Mouse (Mus musculus): Measurements from ENCODE around the gene Wdr27. TPM values are rescaled to one million over a fixed set of nuclear protein-coding genes. Genes with fewer than 3 reads are reported as not detected.

The Wdr27 gene
- total and polyA plus RNA-seq, 3 experiments: 1.7 to 2.3 (median 2.1) TPM

GRCm38 (mm10) chr17:14806808-14807207, 136.2 kb downstream of the Wdr27 start:
- dilution Hi-C loops (cut with MboI; ENCODE audit: extremely low pct_ligation_motif_present, extremely low pct_unique_long_range_greater_than_20kb, low sequenced_read_pairs): no loop called here
- no peak for TF ChIP-seq RAD21 (IDR thresholded peaks at IDR 0.05; ENCODE audit: low read depth, low read length)
- no peak for TF ChIP-seq MAX (IDR thresholded peaks at IDR 0.05; ENCODE audit: low read length)
- TF ChIP-seq IRF4 (IDR thresholded peaks at IDR 0.05; ENCODE audit: low read depth, low read length): no peak
- TF ChIP-seq MAZ (IDR thresholded peaks at IDR 0.05; ENCODE audit: low read depth, low read length): no peak
- no peak for TF ChIP-seq NRF1 (IDR thresholded peaks at IDR 0.05; ENCODE audit: low read depth, low read length)
- no peak for TF ChIP-seq CHD2 (IDR thresholded peaks at IDR 0.05; ENCODE audit: low read length)
- no peak for TF ChIP-seq ETS1 (conservative IDR thresholded peaks at IDR 0.05; ENCODE audit: low read depth, low read length)

GRCm38 (mm10) chr17:14799243-14799642, 143.7 kb downstream of the Wdr27 start:
- H3K4me2 ChIP-seq (ENCODE audit: insufficient read depth, low read depth, poor library complexity, severe bottlenecking): no peak overlapping the region

More at GRCm38 (mm10) chr17:14806808-14807207, 136.2 kb downstream of the Wdr27 start:
- Histone ChIP-seq H3K9ac (ENCODE audit: insufficient read depth, low read depth) (no peak overlapping the region), H3K9me3 (replicated peaks; ENCODE audit: low read length) (no peaks in the 10 kb centered on the region), H3K27ac (ENCODE audit: insufficient read depth, low read depth) (no peak overlapping the region), H3K79me2 (replicated peaks; ENCODE audit: control insufficient read depth, extremely low read depth, insufficient read depth, poor library complexity, severe bottlenecking) (no peaks in the 10 kb centered on the region), H3K4me1 (ENCODE audit: control insufficient read depth in 1 of 2, insufficient read depth in 2 of 2) (no peaks in the 10 kb centered on the region), H3K36me3 (replicated peaks in 1 of 2; ENCODE audit: control insufficient read depth in 1 of 2, insufficient read depth in 1 of 2, low read length in 1 of 2) (no peaks in the 10 kb centered on the region), H3K4me2 (ENCODE audit: insufficient read depth, low read depth, poor library complexity, severe bottlenecking) (no peak overlapping the region), H3K4me3 (replicated peaks in 1 of 3; ENCODE audit: low read depth in 2 of 3, low read length in 2 of 3, poor library complexity in 1 of 3) (no peak overlapping the region), H3K27me3 (replicated peaks) (no peaks in the 10 kb centered on the region)
- in situ Hi-C loops (cut with MboI; ENCODE audit: low pct_ligation_motif_present, low pct_unique_long_range_greater_than_20kb, low sequenced_read_pairs): no loop called here
- DNase-seq (ENCODE audit: extremely low read depth): no peak

GRCm38 (mm10) chr17:14795074-14795473, 147.9 kb downstream of the Wdr27 start:
- H3K9me3 ChIP-seq (replicated peaks; ENCODE audit: low read length): peaks cover 10% of the 10 kb centered on the region
- peaks cover 0 to 5% of the 10 kb centered on the region in 2 experiments; a peak in 1 of 4 replicates for H3K4me1 ChIP-seq (ENCODE audit: control insufficient read depth in 1 of 2, insufficient read depth in 2 of 2)
- dilution Hi-C loops (cut with MboI; ENCODE audit: extremely low pct_ligation_motif_present, extremely low pct_unique_long_range_greater_than_20kb, low sequenced_read_pairs) (no loop called here), in situ Hi-C loops (cut with MboI; ENCODE audit: low pct_ligation_motif_present, low pct_unique_long_range_greater_than_20kb, low sequenced_read_pairs) (no loop called here)
- no peaks in the 10 kb centered on the region for H3K79me2 ChIP-seq (replicated peaks; ENCODE audit: control insufficient read depth, extremely low read depth, insufficient read depth, poor library complexity, severe bottlenecking)
- no peak overlapping the region for H3K4me2 ChIP-seq (ENCODE audit: insufficient read depth, low read depth, poor library complexity, severe bottlenecking)
- H3K9ac ChIP-seq (ENCODE audit: insufficient read depth, low read depth): no peak overlapping the region
- no peaks in the 10 kb centered on the region for H3K36me3 ChIP-seq (replicated peaks in 1 of 2; ENCODE audit: control insufficient read depth in 1 of 2, insufficient read depth in 1 of 2, low read length in 1 of 2)
- no peak for DNase-seq (ENCODE audit: extremely low read depth)
- no peak overlapping the region for H3K4me3 ChIP-seq (replicated peaks in 1 of 3; ENCODE audit: low read depth in 2 of 3, low read length in 2 of 3, poor library complexity in 1 of 3)
- H3K27me3 ChIP-seq (replicated peaks): no peaks in the 10 kb centered on the region
- H3K27ac ChIP-seq (ENCODE audit: insufficient read depth, low read depth): no peak overlapping the region
- no peak for TF ChIP-seq SIN3A (IDR thresholded peaks at IDR 0.05; ENCODE audit: low read length)
- no peak for TF ChIP-seq USF1 (IDR thresholded peaks at IDR 0.05; ENCODE audit: low read depth, low read length)
- TF ChIP-seq POLR2A (IDR thresholded peaks at IDR 0.05; ENCODE audit: low read depth, low read length): no peak
- TF ChIP-seq SMC3 (IDR thresholded peaks at IDR 0.05; ENCODE audit: low read depth, low read length): no peak
- TF ChIP-seq BHLHE40 (IDR thresholded peaks at IDR 0.05; ENCODE audit: low read depth, low read length): no peak
- TF ChIP-seq JUN (IDR thresholded peaks at IDR 0.05; ENCODE audit: insufficient read depth, low read depth, low read length): no peak
- TF ChIP-seq NELFE (IDR thresholded peaks at IDR 0.05; ENCODE audit: low read depth, low read length): no peak
- TF ChIP-seq MAFK (IDR thresholded peaks at IDR 0.05; ENCODE audit: insufficient replicate concordance, low read length): no peak
- TF ChIP-seq PAX5 (IDR thresholded peaks at IDR 0.05; ENCODE audit: low read length): no peak
- TF ChIP-seq TBP (conservative IDR thresholded peaks at IDR 0.05; ENCODE audit: low read depth, low read length): no peak
- TF ChIP-seq IRF4 (IDR thresholded peaks at IDR 0.05; ENCODE audit: low read depth, low read length): no peak
- TF ChIP-seq CHD2 (IDR thresholded peaks at IDR 0.05; ENCODE audit: low read length): no peak

More at GRCm38 (mm10) chr17:14799243-14799642, 143.7 kb downstream of the Wdr27 start:
- in situ Hi-C loops (cut with MboI; ENCODE audit: low pct_ligation_motif_present, low pct_unique_long_range_greater_than_20kb, low sequenced_read_pairs) (no loop called here), dilution Hi-C loops (cut with MboI; ENCODE audit: extremely low pct_ligation_motif_present, extremely low pct_unique_long_range_greater_than_20kb, low sequenced_read_pairs) (no loop called here)
- peaks cover 2% of the 10 kb centered on the region for H3K9me3 ChIP-seq (replicated peaks; ENCODE audit: low read length)
- H3K4me1 ChIP-seq (ENCODE audit: control insufficient read depth in 1 of 2, insufficient read depth in 2 of 2): 0 out of 4 replicates have a peak, but pooled peaks cover 0 to 3% of the 10 kb centered on the region in 2 experiments
- no peaks in the 10 kb centered on the region for H3K36me3 ChIP-seq (replicated peaks in 1 of 2; ENCODE audit: control insufficient read depth in 1 of 2, insufficient read depth in 1 of 2, low read length in 1 of 2)
- H3K9ac ChIP-seq (ENCODE audit: insufficient read depth, low read depth): no peak overlapping the region
- H3K27me3 ChIP-seq (replicated peaks): no peaks in the 10 kb centered on the region
- no peak overlapping the region for H3K27ac ChIP-seq (ENCODE audit: insufficient read depth, low read depth)
- no peak overlapping the region for H3K4me3 ChIP-seq (replicated peaks in 1 of 3; ENCODE audit: low read depth in 2 of 3, low read length in 2 of 3, poor library complexity in 1 of 3)
- no peaks in the 10 kb centered on the region for H3K79me2 ChIP-seq (replicated peaks; ENCODE audit: control insufficient read depth, extremely low read depth, insufficient read depth, poor library complexity, severe bottlenecking)
- TF ChIP-seq CHD2 (IDR thresholded peaks at IDR 0.05; ENCODE audit: low read length) (no peak), MAFK (IDR thresholded peaks at IDR 0.05; ENCODE audit: insufficient replicate concordance, low read length) (peak; percentile 90), TCF12 (IDR thresholded peaks at IDR 0.05; ENCODE audit: low read depth, low read length) (no peak), USF1 (IDR thresholded peaks at IDR 0.05; ENCODE audit: low read depth, low read length) (no peak)
- no peak for DNase-seq (ENCODE audit: extremely low read depth)

All from CH12.LX (cell line).